Mouse (Mus musculus): ENCODE results near the gene Wfikkn1. TPM values are rescaled to one million over a fixed set of nuclear protein-coding genes. Genes with fewer than 3 reads are reported as not detected.

Wfikkn1 gene
- polyA plus RNA-seq, 1 experiment = 2.9 TPM

DNA sequence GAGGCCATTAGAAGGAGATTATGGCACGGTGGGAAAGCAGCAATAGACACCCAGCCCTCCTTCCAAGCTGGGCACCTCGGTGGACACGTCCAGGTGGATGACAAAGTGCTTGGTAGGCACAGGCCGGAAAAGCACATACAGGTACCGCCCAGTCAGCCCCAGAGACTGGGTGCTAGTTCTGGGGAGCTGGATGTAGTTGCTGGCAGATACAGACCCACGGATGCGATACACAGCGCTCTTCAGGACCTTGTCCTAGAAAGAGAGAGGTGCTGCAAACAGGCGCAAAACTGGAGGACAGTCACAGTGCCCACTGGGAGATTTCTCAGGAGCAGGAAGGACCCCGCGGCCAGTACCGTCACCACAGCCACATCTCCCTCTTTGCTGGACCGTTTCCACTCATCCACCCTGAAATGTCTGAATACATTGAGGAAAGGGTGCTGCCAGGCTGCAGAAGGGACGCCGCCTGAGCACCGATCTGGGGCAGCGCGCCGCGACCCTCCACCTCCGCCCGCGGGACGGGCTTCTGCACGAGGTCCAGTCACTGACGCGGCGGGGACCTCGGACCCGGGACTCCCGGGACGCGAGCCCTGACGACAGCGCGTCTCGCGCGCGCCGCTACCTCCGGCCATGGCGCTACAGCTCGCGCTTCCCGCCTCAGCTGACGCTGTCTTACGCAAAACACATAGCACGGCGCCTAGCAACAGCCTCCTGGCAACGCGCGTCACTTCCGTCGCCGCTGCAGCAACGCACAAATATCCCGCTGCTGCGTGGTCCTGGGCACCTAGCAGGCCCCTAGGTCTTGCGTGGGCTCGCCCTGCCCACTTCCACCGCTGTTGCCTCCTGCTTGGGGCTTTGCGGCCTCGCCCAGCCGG is 19.6 kb downstream of the Wfikkn1 start, which contains the start of gene Wdr90:
Gene Wdr90 (minus strand): TSS at position 670 of the 872 bp plus-strand sequence.
- peaks cover 15% of the 10 kb centered on the region for H3K4me1 ChIP-seq (replicated peaks; ENCODE audit: control insufficient read depth, insufficient read depth, low read length)
- peak within 1 kb of the TSS; percentile 45 for H3K27ac ChIP-seq (ENCODE audit: control insufficient read depth, insufficient read depth, low read length)
- 4% methylated on average over 65 of the region's 65 CpGs for whole genome bisulfite sequencing
- H3K4me3 ChIP-seq (ENCODE audit: control insufficient read depth, insufficient read depth, low read length) = peak within 1 kb of the TSS; percentile 55
- H3K27me3 ChIP-seq (ENCODE audit: control insufficient read depth, insufficient read depth, low read length) = no peaks in the 10 kb centered on the region
- peak; percentile 78 for TF ChIP-seq POLR2A (IDR thresholded peaks at IDR 0.05; ENCODE audit: control insufficient read depth, extremely low read depth, insufficient read depth, low read length, poor library complexity)
- peak; percentile 65; the same call in 1 of the 2 replicates for TF ChIP-seq CTCF (IDR thresholded peaks at IDR 0.05; ENCODE audit: borderline replicate concordance, control insufficient read depth, extremely low read depth, insufficient read depth, low read length, poor library complexity)
- no peaks in the 10 kb centered on the region for H3K36me3 ChIP-seq (ENCODE audit: control insufficient read depth, insufficient read depth, low read length)
- DNase-seq = peak; percentile 90

DNA sequence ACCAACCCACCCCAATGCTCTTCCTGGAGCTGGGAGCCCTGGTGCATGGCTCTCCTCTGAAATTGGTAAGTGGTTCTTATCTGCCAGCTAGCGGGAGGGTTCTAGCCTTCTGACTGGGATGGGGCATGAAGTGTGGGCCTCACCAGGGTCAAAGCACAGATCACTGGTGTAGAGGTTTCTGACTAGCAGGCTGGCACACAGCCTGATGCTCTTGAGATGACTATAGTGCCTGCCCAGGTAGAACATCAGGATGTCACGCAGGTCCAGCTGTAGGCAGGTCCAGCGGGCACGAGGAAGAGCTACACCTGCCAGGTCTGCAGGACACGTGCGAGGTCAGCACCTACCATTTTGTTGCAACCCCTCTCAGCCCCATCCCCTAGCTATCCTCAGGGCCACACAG is 20.4 kb downstream of the Wfikkn1 start:
- Histone ChIP-seq H3K4me3 (ENCODE audit: control insufficient read depth, insufficient read depth, low read length) (no peak overlapping the region), H3K36me3 (ENCODE audit: control insufficient read depth, insufficient read depth, low read length) (no peaks in the 10 kb centered on the region), H3K27me3 (ENCODE audit: control insufficient read depth, insufficient read depth, low read length) (no peaks in the 10 kb centered on the region), H3K4me1 (replicated peaks; ENCODE audit: control insufficient read depth, insufficient read depth, low read length) (peaks cover 15% of the 10 kb centered on the region), H3K27ac (ENCODE audit: control insufficient read depth, insufficient read depth, low read length) (no peak overlapping the region)
- TF ChIP-seq POLR2A (IDR thresholded peaks at IDR 0.05; ENCODE audit: control insufficient read depth, extremely low read depth, insufficient read depth, low read length, poor library complexity) (no peak), CTCF (IDR thresholded peaks at IDR 0.05; ENCODE audit: borderline replicate concordance, control insufficient read depth, extremely low read depth, insufficient read depth, low read length, poor library complexity) (no peak)
- DNase-seq = no peak
- 97% methylated on average over 6 of the region's 6 CpGs for WGBS

GRCm38 (mm10) chr17:25844396-25844901 is 36.2 kb downstream of the Wfikkn1 start, which contains the start of gene Rhot2:
Rhot2 (minus strand) TSS chr17:25844851.
- Histone ChIP-seq H3K27ac (ENCODE audit: control insufficient read depth, insufficient read depth, low read length) (peak within 1 kb of the TSS; percentile 71), H3K36me3 (ENCODE audit: control insufficient read depth, insufficient read depth, low read length) (peaks cover 24% of the 10 kb centered on the region), H3K4me3 (ENCODE audit: control insufficient read depth, insufficient read depth, low read length) (peak within 1 kb of the TSS; percentile 87), H3K27me3 (ENCODE audit: control insufficient read depth, insufficient read depth, low read length) (no peaks in the 10 kb centered on the region), H3K4me1 (replicated peaks; ENCODE audit: control insufficient read depth, insufficient read depth, low read length) (peaks cover 17% of the 10 kb centered on the region)
- TF ChIP-seq POLR2A (IDR thresholded peaks at IDR 0.05; ENCODE audit: control insufficient read depth, extremely low read depth, insufficient read depth, low read length, poor library complexity) (peak; percentile 78), CTCF (IDR thresholded peaks at IDR 0.05; ENCODE audit: borderline replicate concordance, control insufficient read depth, extremely low read depth, insufficient read depth, low read length, poor library complexity) (peak; percentile 65; the same call in 1 of the 2 replicates)
- peak; percentile 97 for DNase-seq
- WGBS = under 1% methylated on average over 21 of the region's 21 CpGs

- no peak for TF ChIP-seq POLR2A (IDR thresholded peaks at IDR 0.05; ENCODE audit: control insufficient read depth, extremely low read depth, insufficient read depth, low read length, poor library complexity)
- no peak for TF ChIP-seq CTCF (IDR thresholded peaks at IDR 0.05; ENCODE audit: borderline replicate concordance, control insufficient read depth, extremely low read depth, insufficient read depth, low read length, poor library complexity)
These were observed 36.8 kb downstream of the Wfikkn1 start for GRCm38 (mm10) chr17:25843636-25844395.

DNA sequence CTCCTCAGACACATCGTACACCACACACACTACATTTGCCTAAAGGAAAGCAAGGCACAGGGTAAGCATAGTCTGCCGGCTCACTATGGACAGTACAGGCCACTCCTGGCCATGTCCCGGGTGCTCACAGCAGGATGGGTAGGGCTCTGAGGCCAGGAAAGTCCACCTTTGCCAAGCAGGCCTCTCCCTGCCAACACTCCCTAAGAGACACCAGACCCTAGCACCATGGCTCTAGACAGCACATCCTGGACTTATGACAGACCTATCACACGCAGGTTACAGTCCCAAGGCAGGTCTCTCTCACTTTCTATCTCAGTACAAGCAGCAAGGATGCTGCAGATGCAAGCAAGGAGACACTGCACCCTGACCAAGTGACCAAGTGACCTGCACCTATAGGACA is 37.5 kb downstream of the Wfikkn1 start:
- H3K27me3 ChIP-seq (ENCODE audit: control insufficient read depth, insufficient read depth, low read length) = no peaks in the 10 kb centered on the region
- H3K4me1 ChIP-seq (replicated peaks; ENCODE audit: control insufficient read depth, insufficient read depth, low read length) = peaks cover 17% of the 10 kb centered on the region
- WGBS = 90% methylated on average over 4 of the region's 4 CpGs
- H3K36me3 ChIP-seq (ENCODE audit: control insufficient read depth, insufficient read depth, low read length) = peaks cover 35% of the 10 kb centered on the region
- DNase-seq = no peak
- no peak overlapping the region; the same call in 1 of the 2 replicates for H3K4me3 ChIP-seq (ENCODE audit: control insufficient read depth, insufficient read depth, low read length)
- no peak overlapping the region for H3K27ac ChIP-seq (ENCODE audit: control insufficient read depth, insufficient read depth, low read length)
- TF ChIP-seq CTCF (IDR thresholded peaks at IDR 0.05; ENCODE audit: borderline replicate concordance, control insufficient read depth, extremely low read depth, insufficient read depth, low read length, poor library complexity) = no peak

More at GRCm38 (mm10) chr17:25843636-25844395, 36.8 kb downstream of the Wfikkn1 start:
- H3K27me3 ChIP-seq (ENCODE audit: control insufficient read depth, insufficient read depth, low read length) = no peaks in the 10 kb centered on the region
- peak overlapping the region; percentile 87 for H3K4me3 ChIP-seq (ENCODE audit: control insufficient read depth, insufficient read depth, low read length)
- H3K27ac ChIP-seq (ENCODE audit: control insufficient read depth, insufficient read depth, low read length) = 0 out of 2 replicates have a peak overlapping the region, but pooled peaks have one; percentile 18
- no peak for DNase-seq
- H3K36me3 ChIP-seq (ENCODE audit: control insufficient read depth, insufficient read depth, low read length) = peaks cover 31% of the 10 kb centered on the region
- WGBS = 3% methylated on average over 37 of the region's 38 CpGs
- peaks cover 17% of the 10 kb centered on the region for H3K4me1 ChIP-seq (replicated peaks; ENCODE audit: control insufficient read depth, insufficient read depth, low read length)

- WGBS = 95% methylated on average over 3 of the region's 3 CpGs
- Histone ChIP-seq H3K27me3 (ENCODE audit: control insufficient read depth, insufficient read depth, low read length) (no peaks in the 10 kb centered on the region), H3K4me3 (ENCODE audit: control insufficient read depth, insufficient read depth, low read length) (no peak overlapping the region), H3K36me3 (ENCODE audit: control insufficient read depth, insufficient read depth, low read length) (peaks cover 36% of the 10 kb centered on the region), H3K27ac (ENCODE audit: control insufficient read depth, insufficient read depth, low read length) (no peak overlapping the region), H3K4me1 (replicated peaks; ENCODE audit: control insufficient read depth, insufficient read depth, low read length) (peaks cover 19% of the 10 kb centered on the region)
- TF ChIP-seq POLR2A (IDR thresholded peaks at IDR 0.05; ENCODE audit: control insufficient read depth, extremely low read depth, insufficient read depth, low read length, poor library complexity) = no peak
- no peak for TF ChIP-seq CTCF (IDR thresholded peaks at IDR 0.05; ENCODE audit: borderline replicate concordance, control insufficient read depth, extremely low read depth, insufficient read depth, low read length, poor library complexity)
- no peak for DNase-seq
These were observed 38.1 kb downstream of the Wfikkn1 start for GRCm38 (mm10) chr17:25842509-25842908.
